Mouse (Mus musculus): Measurements from ENCODE around the gene Adcy4.

GRCm38 (mm10) chr14:55820576-55820975 is 36.7 kb upstream of the Adcy4 start:
- TF ChIP-seq CTCF (IDR thresholded peaks at IDR 0.05; ENCODE audit: borderline replicate concordance, extremely low read depth, insufficient read depth, insufficient read length): no peak
- TF ChIP-seq POLR2A (IDR thresholded peaks at IDR 0.05; ENCODE audit: borderline replicate concordance, extremely low read depth, insufficient read depth, insufficient read length, poor library complexity, severe bottlenecking): no peak

Data from brain, embryonic 14.5 days (tissue).